In the genomic region with DNA sequence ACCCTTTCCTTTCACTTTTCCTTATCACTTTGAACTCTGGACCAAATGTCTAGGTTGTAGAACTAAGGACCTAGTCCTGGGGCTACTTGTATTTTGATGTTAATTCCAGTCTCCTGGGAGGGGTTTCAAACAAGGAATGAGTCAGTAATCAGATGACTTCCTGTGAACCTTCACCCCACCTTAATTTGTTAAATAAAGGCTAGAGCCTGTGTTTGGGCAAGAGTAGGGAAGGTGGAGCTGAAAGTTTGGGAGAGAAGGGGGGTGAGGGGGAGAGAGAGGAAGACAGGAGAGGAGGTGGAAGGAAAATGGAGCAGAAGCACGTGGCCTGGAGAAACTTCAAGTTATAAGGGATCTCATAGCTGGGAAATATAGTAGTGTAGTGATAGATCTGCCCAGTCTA, we compare ENCODE assay signal across 34 mouse cellular contexts. TPM values are rescaled to one million over a fixed set of nuclear protein-coding genes. Genes with fewer than 3 reads are reported as not detected.
"Had no signal": no experiment of that assay in that cellular context is flagged by ENCODE, and none has a peak within 500 bp of the region (broad histone marks: within the 10 kb centered on the region; RNA-seq: fewer than 3 reads in every experiment).

No protein-coding gene starts in this region.

- H3K4me1 ChIP-seq: limb, embryonic 13.5 days; liver, embryonic 12.5 days; liver, embryonic 15.5 days; lung, embryonic 15.5 days; midbrain, embryonic 15.5 days; neural tube, embryonic 13.5 days had no signal

- H3K9me3 ChIP-seq: limb, embryonic 10.5 days; liver, embryonic 15.5 days; lung, embryonic 15.5 days; midbrain, embryonic 15.5 days had no signal

- H3K4me3 ChIP-seq: layer of hippocampus, adult 2 months; limb, embryonic 10.5 days; limb, embryonic 13.5 days; liver, embryonic 12.5 days; liver, embryonic 15.5 days; lung, embryonic 15.5 days; midbrain, embryonic 15.5 days; myocyte; neural tube, embryonic 13.5 days had no signal

- H3K9ac ChIP-seq: limb, embryonic 13.5 days; liver, embryonic 12.5 days; liver, embryonic 15.5 days; lung, embryonic 15.5 days; midbrain, embryonic 15.5 days; neural tube, embryonic 13.5 days had no signal

- H3K27ac ChIP-seq: layer of hippocampus, adult 2 months; limb, embryonic 10.5 days; limb, embryonic 13.5 days; liver, embryonic 12.5 days; liver, embryonic 15.5 days; lung, embryonic 15.5 days; midbrain, embryonic 15.5 days; neural tube, embryonic 13.5 days had no signal

- H3K27me3 ChIP-seq: limb, embryonic 13.5 days; liver, embryonic 12.5 days; liver, embryonic 15.5 days; lung, embryonic 15.5 days; midbrain, embryonic 15.5 days; neural tube, embryonic 13.5 days had no signal

- H3K36me3 ChIP-seq: limb, embryonic 10.5 days; limb, embryonic 13.5 days; liver, embryonic 12.5 days; liver, embryonic 15.5 days; lung, embryonic 15.5 days; midbrain, embryonic 15.5 days; neural tube, embryonic 13.5 days had no signal

- DNase-seq: kidney, adult 9 months; kidney, postnatal 14 days; kidney, postnatal 4 days; layer of hippocampus, adult 9-11 months; liver; lung, adult 18-20 months; lung, postnatal 14 days; lung, postnatal 4 days; retina, postnatal 1 day; right cerebral cortex, postnatal 25 days; thymus, adult 18-20 months; thymus, postnatal 14 days; thymus, postnatal 4 days had no signal

- H3K4me2 ChIP-seq: limb, embryonic 13.5 days; liver, embryonic 12.5 days; liver, embryonic 15.5 days; lung, embryonic 15.5 days; midbrain, embryonic 11.5 days; midbrain, embryonic 15.5 days; neural tube, embryonic 13.5 days had no signal

- ATAC-seq: liver, embryonic 12.5 days; midbrain, embryonic 15.5 days had no signal

RNA-seq across cellular contexts. Expression of a gene that starts 1.8 kb away (rescaled TPM):
- total RNA-seq: layer of hippocampus, adult 2 months; layer of hippocampus, postnatal 25 days; left cerebral cortex, adult 18-20 months; left cerebral cortex, postnatal 25 days; megakaryocyte progenitor cell, adult 5-6 weeks; megakaryocyte-erythroid progenitor cell, adult 5-6 weeks; monocyte, adult 5-6 weeks; neutrophil, adult 5-6 weeks had no signal
- polyA plus RNA-seq: kidney, embryonic 16.5 days; limb, embryonic 10.5 days; limb, embryonic 13.5 days; liver, embryonic 12.5 days; liver, embryonic 15.5 days; lung, embryonic 15.5 days; midbrain, embryonic 11.5 days; midbrain, embryonic 15.5 days; myocyte; neural tube, embryonic 13.5 days; spleen, adult 2 months; stomach, embryonic 16.5 days had no signal

RNA-seq across cellular contexts. Expression of a gene that starts 9.3 kb away (rescaled TPM):
- total RNA-seq: layer of hippocampus, adult 2 months; layer of hippocampus, postnatal 25 days; left cerebral cortex, adult 18-20 months; left cerebral cortex, postnatal 25 days; megakaryocyte progenitor cell, adult 5-6 weeks; megakaryocyte-erythroid progenitor cell, adult 5-6 weeks; monocyte, adult 5-6 weeks; neutrophil, adult 5-6 weeks had no signal
- polyA plus RNA-seq: kidney, embryonic 16.5 days; limb, embryonic 10.5 days; limb, embryonic 13.5 days; liver, embryonic 12.5 days; liver, embryonic 15.5 days; lung, embryonic 15.5 days; midbrain, embryonic 11.5 days; midbrain, embryonic 15.5 days; myocyte; neural tube, embryonic 13.5 days; spleen, adult 2 months; stomach, embryonic 16.5 days; testis, adult 2 months had no signal

RNA-seq across cellular contexts. Expression of a gene that starts 19.9 kb away (rescaled TPM):
- total RNA-seq: layer of hippocampus, adult 2 months; layer of hippocampus, postnatal 25 days; left cerebral cortex, adult 18-20 months; left cerebral cortex, postnatal 25 days; megakaryocyte progenitor cell, adult 5-6 weeks; megakaryocyte-erythroid progenitor cell, adult 5-6 weeks; monocyte, adult 5-6 weeks; neutrophil, adult 5-6 weeks had no signal
- polyA plus RNA-seq: kidney, embryonic 16.5 days; limb, embryonic 10.5 days; limb, embryonic 13.5 days; liver, embryonic 12.5 days; liver, embryonic 15.5 days; lung, embryonic 15.5 days; midbrain, embryonic 11.5 days; midbrain, embryonic 15.5 days; myocyte; neural tube, embryonic 13.5 days; spleen, adult 2 months; stomach, embryonic 16.5 days; testis, adult 2 months had no signal

RNA-seq across cellular contexts. Expression of a gene that starts 26.6 kb away (rescaled TPM):
- total RNA-seq: layer of hippocampus, adult 2 months; layer of hippocampus, postnatal 25 days; left cerebral cortex, adult 18-20 months; left cerebral cortex, postnatal 25 days; megakaryocyte progenitor cell, adult 5-6 weeks; megakaryocyte-erythroid progenitor cell, adult 5-6 weeks; monocyte, adult 5-6 weeks; neutrophil, adult 5-6 weeks had no signal
- polyA plus RNA-seq: kidney, embryonic 16.5 days; limb, embryonic 10.5 days; limb, embryonic 13.5 days; liver, embryonic 12.5 days; liver, embryonic 15.5 days; lung, embryonic 15.5 days; midbrain, embryonic 11.5 days; midbrain, embryonic 15.5 days; myocyte; neural tube, embryonic 13.5 days; spleen, adult 2 months; stomach, embryonic 16.5 days; testis, adult 2 months had no signal

RNA-seq across cellular contexts. Expression of a gene that starts 30.4 kb away (rescaled TPM):
- total RNA-seq: layer of hippocampus, adult 2 months; layer of hippocampus, postnatal 25 days; left cerebral cortex, adult 18-20 months; left cerebral cortex, postnatal 25 days; megakaryocyte progenitor cell, adult 5-6 weeks; megakaryocyte-erythroid progenitor cell, adult 5-6 weeks; monocyte, adult 5-6 weeks; neutrophil, adult 5-6 weeks had no signal
- polyA plus RNA-seq: kidney, embryonic 16.5 days; limb, embryonic 10.5 days; limb, embryonic 13.5 days; liver, embryonic 12.5 days; liver, embryonic 15.5 days; lung, embryonic 15.5 days; midbrain, embryonic 11.5 days; midbrain, embryonic 15.5 days; myocyte; neural tube, embryonic 13.5 days; spleen, adult 2 months; stomach, embryonic 16.5 days; testis, adult 2 months had no signal
